Mouse (Mus musculus): ENCODE measurements around the gene Kcnf1.

DNA sequence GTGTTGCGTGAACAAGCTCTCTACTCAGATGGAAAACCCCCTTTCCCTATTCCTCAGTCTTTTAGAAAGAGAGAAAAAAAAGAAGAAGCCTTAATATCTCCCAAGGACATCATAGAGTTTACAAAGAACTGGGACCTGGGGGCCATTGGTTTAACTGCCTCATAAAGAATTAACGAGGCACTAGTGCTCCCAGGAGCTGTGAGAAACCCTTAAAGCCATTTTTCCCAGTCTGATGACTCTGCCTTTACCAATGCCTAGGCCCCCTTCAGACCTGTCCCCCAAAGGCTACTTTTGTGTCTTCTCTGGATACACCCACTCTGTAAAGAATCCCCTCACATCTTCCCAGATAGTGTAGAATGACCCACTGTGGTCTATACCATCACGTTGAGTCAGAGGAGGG is 46.4 kb upstream of the Kcnf1 start:
- TF ChIP-seq POLR2A (IDR thresholded peaks at IDR 0.05; ENCODE audit: extremely low read depth, insufficient read depth, low read length) (no peak), CTCF (IDR thresholded peaks at IDR 0.05; ENCODE audit: extremely low read depth, insufficient read depth, low read length) (no peak)
